Mouse (Mus musculus) stomach, postnatal 0 days (tissue): ENCODE data around the gene Mab21l2. TPM values are rescaled to one million over a fixed set of nuclear protein-coding genes. Genes with fewer than 3 reads are reported as not detected.

ENCODE experiments used
- ATAC-seq: fragments of 200-750 bp; cut with Nextera tagmentation; 2 replicates; pipeline ENCODE4 v1.8.0; 2017; ENCODE audit not compliant: low FRiP score, low TSS enrichment
- DNase-seq: peaks from one replicate; pipeline ENCODE4 v3.0.0-alpha.2; 2016; ENCODE audit warnings: low spot score
- H3K27ac ChIP-seq: fragments of 300-500 bp; sonication (generic); replicated peaks from 2 replicates; pipeline ENCODE4 v1.5.1; 2014; ENCODE audit warnings: mild to moderate bottlenecking, control low read depth
- H3K27me3 ChIP-seq: fragments of 300-500 bp; sonication (generic); 2 replicates; pipeline ENCODE4 v1.6.1; 2014; ENCODE audit warnings: low read length; ENCODE audit not compliant: control insufficient read depth, insufficient read depth
- H3K36me3 ChIP-seq: fragments of 300-500 bp; sonication (generic); 2 replicates; pipeline ENCODE4 v1.6.1; 2014; ENCODE audit warnings: low read length, mixed read lengths; ENCODE audit not compliant: control insufficient read depth, insufficient read depth
- H3K4me1 ChIP-seq: fragments of 300-500 bp; sonication (generic); replicated peaks from 2 replicates; pipeline ENCODE4 v1.6.1; 2014; ENCODE audit warnings: antibody characterized with exemption; ENCODE audit not compliant: control insufficient read depth, insufficient read depth
- H3K4me2 ChIP-seq: fragments of 300-500 bp; sonication (generic); replicated peaks from 2 replicates; pipeline ENCODE4 v1.6.1; 2014; ENCODE audit warnings: low read depth, mild to moderate bottlenecking, control low read depth, moderate library complexity
- H3K4me3 ChIP-seq: fragments of 300-500 bp; sonication (generic); 2 replicates; pipeline ENCODE4 v1.5.1; 2014; ENCODE audit warnings: low read depth, low read length, control low read depth
- H3K9ac ChIP-seq: fragments of 300-500 bp; sonication (generic); 2 replicates; pipeline ENCODE4 v1.6.1; 2014; ENCODE audit warnings: mild to moderate bottlenecking, low read length, control low read depth, mixed read lengths
- H3K9me3 ChIP-seq: fragments of 300-500 bp; sonication (generic); 2 replicates; pipeline ENCODE4 v1.6.1; 2016; ENCODE audit warnings: low read length; ENCODE audit not compliant: control insufficient read depth
- CTCF ChIP-seq: IDR thresholded peaks from 2 replicates; pipeline ENCODE4 v1.5.1; 2016; ENCODE audit warnings: antibody characterized with exemption, low read depth, mild to moderate bottlenecking, moderate library complexity
- EP300 ChIP-seq: optimal IDR thresholded peaks from 2 replicates; pipeline ENCODE3; 2016; ENCODE audit warnings: antibody characterized with exemption
- WGBS: fragments of 180-500 bp; shearing (Covaris S2); extraction: QIAGEN DNeasy Blood & Tissue Kit; methylation state at CpG from one replicate; pipeline ENCODE4 v1.1.7; 2014; 5-methylcytosine and 5-hydroxymethylcytosine counted together
- polyA plus RNA-seq: library from polyadenylated mRNA; unstranded; fragments of >200 nt; fragmentation: Nextera tagmentation; extraction: Ambion mirVana; gene quantifications from 2 replicates; pipeline ENCODE4 v1.2.1, GENCODE M21; 2015

Gene Mab21l2
- polyA plus RNA-seq: 1.5 and 2.2 TPM in 2 replicates

- Histone ChIP-seq H3K4me2 (peak within 1 kb of the TSS; percentile 32; the same call in 1 of the 2 replicates), H3K9me3 (no peaks in the 10 kb centered on the region), H3K36me3 (no peaks in the 10 kb centered on the region), H3K27me3 (peaks cover 2% of the 10 kb centered on the region; the same call in 1 of the 2 replicates), H3K4me3 (peak within 1 kb of the TSS; percentile 27), H3K4me1 (0 out of 2 replicates have a peak, but pooled peaks cover 2% of the 10 kb centered on the region), H3K27ac (no peak within 1 kb of the TSS), H3K9ac (no peak within 1 kb of the TSS)
- TF ChIP-seq CTCF: no peak
- TF ChIP-seq EP300: no peak
- ATAC-seq: peak; percentile 49; the same call in 1 of the 2 replicates
- WGBS: 26% methylated on average over 25 of the region's 25 CpGs
- peak; percentile 16 for DNase-seq
Measured at GRCm38 (mm10) chr3:86548091-86549015, at the start of gene Mab21l2. Gene Mab21l2, minus strand, starts transcription at chr3:86548629.

GRCm38 (mm10) chr3:86575312-86575711 lies 26.9 kb upstream of the Mab21l2 start:
- Histone ChIP-seq H3K36me3 (no peaks in the 10 kb centered on the region), H3K27me3 (no peaks in the 10 kb centered on the region), H3K9ac (no peak overlapping the region), H3K9me3 (no peaks in the 10 kb centered on the region), H3K27ac (no peak overlapping the region), H3K4me3 (no peak overlapping the region), H3K4me1 (no peaks in the 10 kb centered on the region), H3K4me2 (no peak overlapping the region)
- ATAC-seq (no peak), DNase-seq (no peak)
- TF ChIP-seq EP300 (no peak), CTCF (no peak)

GRCm38 (mm10) chr3:86572519-86573244 lies 24.3 kb upstream of the Mab21l2 start:
- no peak for TF ChIP-seq CTCF
- no peak for TF ChIP-seq EP300
- H3K36me3 ChIP-seq: no peaks in the 10 kb centered on the region
- no peaks in the 10 kb centered on the region for H3K27me3 ChIP-seq
- H3K9ac ChIP-seq: no peak overlapping the region
- ATAC-seq: no peak
- WGBS: 61% methylated on average over 3 of the region's 3 CpGs
- no peaks in the 10 kb centered on the region for H3K4me1 ChIP-seq
- H3K27ac ChIP-seq: no peak overlapping the region
- H3K4me3 ChIP-seq: no peak overlapping the region
- no peak overlapping the region for H3K4me2 ChIP-seq
- DNase-seq: no peak
- H3K9me3 ChIP-seq: no peaks in the 10 kb centered on the region

GRCm38 (mm10) chr3:86571518-86571917 lies 23.1 kb upstream of the Mab21l2 start:
- Histone ChIP-seq H3K36me3 (no peaks in the 10 kb centered on the region), H3K4me3 (no peak overlapping the region), H3K27me3 (no peaks in the 10 kb centered on the region), H3K9ac (no peak overlapping the region), H3K27ac (no peak overlapping the region), H3K9me3 (no peaks in the 10 kb centered on the region), H3K4me2 (no peak overlapping the region), H3K4me1 (no peaks in the 10 kb centered on the region)
- TF ChIP-seq CTCF (no peak), EP300 (no peak)
- 39% methylated on average over 4 of the region's 4 CpGs for WGBS
- ATAC-seq: no peak
- no peak for DNase-seq

- H3K4me2 ChIP-seq: no peak overlapping the region
- WGBS: 73% methylated on average over 4 of the region's 4 CpGs
- no peak overlapping the region for H3K4me3 ChIP-seq
- no peaks in the 10 kb centered on the region for H3K4me1 ChIP-seq
- no peak overlapping the region for H3K9ac ChIP-seq
- no peaks in the 10 kb centered on the region for H3K36me3 ChIP-seq
- DNase-seq: no peak
- ATAC-seq: no peak
- no peak for TF ChIP-seq CTCF
- TF ChIP-seq EP300: no peak
- no peaks in the 10 kb centered on the region for H3K9me3 ChIP-seq
- no peak overlapping the region for H3K27ac ChIP-seq
- no peaks in the 10 kb centered on the region for H3K27me3 ChIP-seq
Measured at GRCm38 (mm10) chr3:86567312-86567711, 18.9 kb upstream of the Mab21l2 start.
